In genomic region chr10:95565156-95565854, GRCm38 (mm10) we compare ENCODE assay signal across 9 mouse cellular contexts. TPM values are rescaled to one million over a fixed set of nuclear protein-coding genes. Genes with fewer than 3 reads are reported as not detected.
DNase-seq lines count a peak whose midpoint lies in the region; ATAC-seq and TF ChIP-seq lines count a peak whose summit lies in the region.
"Had no signal": no experiment of that assay in that cellular context is flagged by ENCODE, and none has a peak within 500 bp of the region (broad histone marks: within the 10 kb centered on the region; RNA-seq: fewer than 3 reads in every experiment).

No protein-coding gene starts in this region.

- peak; percentile 11; the same call in 1 of the 2 replicates for TF ChIP-seq CTCF in small intestine, adult 2 months (IDR thresholded peaks at IDR 0.05; ENCODE audit: extremely low read depth, insufficient read length, insufficient replicate concordance, low read depth, low read length)

- H3K9me3 ChIP-seq in lung, embryonic 16.5 days (ENCODE audit: control insufficient read depth, low read length) = no peaks in the 10 kb centered on the region
- H3K9me3 ChIP-seq in limb, embryonic 10.5 days (replicated peaks) = no peaks in the 10 kb centered on the region

- no peaks in the 10 kb centered on the region for H3K36me3 ChIP-seq in lung, embryonic 16.5 days (ENCODE audit: control insufficient read depth, insufficient read depth, low read length)
- H3K36me3 ChIP-seq in limb, embryonic 10.5 days = peaks cover 4% of the 10 kb centered on the region; the same call in 1 of the 2 replicates
- no peaks in the 10 kb centered on the region for H3K36me3 ChIP-seq in small intestine, adult 2 months (ENCODE audit: control insufficient read depth, insufficient read depth, low read length)

- ATAC-seq in lung, embryonic 16.5 days (ENCODE audit: low read depth) = no peak

- no peak for TF ChIP-seq POLR2A in small intestine, adult 2 months (IDR thresholded peaks at IDR 0.05; ENCODE audit: low read depth, low read length)

- H3K4me2 ChIP-seq in lung, embryonic 16.5 days (ENCODE audit: low read depth, low read length) = peak overlapping the region; percentile 22

- H3K4me3 ChIP-seq in lung, embryonic 16.5 days (ENCODE audit: low read length) = no peak overlapping the region; the same call in 1 of the 2 replicates
- 0 out of 2 replicates have a peak overlapping the region, but pooled peaks have one; percentile 4 for H3K4me3 ChIP-seq in limb, embryonic 10.5 days
- H3K4me3 ChIP-seq in small intestine, adult 2 months (ENCODE audit: low read depth, low read length) = no peak overlapping the region

- no peak for DNase-seq in lung, postnatal 10 days
- peak; percentile 82 for DNase-seq in embryo, embryonic 10.5 days (ENCODE audit: low spot score)
- DNase-seq in limb, embryonic 10.5 days (ENCODE audit: low spot score) = no peak
- no peak for DNase-seq in layer of hippocampus, postnatal 36 days
- DNase-seq in cerebellum, adult 18-20 months = no peak
- DNase-seq in urinary bladder, postnatal 10 days (ENCODE audit: low spot score) = no peak
- DNase-seq: retina, postnatal 1 day had no signal

- peaks cover 27% of the 10 kb centered on the region for H3K4me1 ChIP-seq in lung, embryonic 16.5 days (replicated peaks; ENCODE audit: control insufficient read depth, insufficient read depth, low read length)
- H3K4me1 ChIP-seq in limb, embryonic 10.5 days = peaks cover 30% of the 10 kb centered on the region
- H3K4me1 ChIP-seq in small intestine, adult 2 months (ENCODE audit: control insufficient read depth, insufficient read depth, insufficient read length, low read length) = peaks cover 3% of the 10 kb centered on the region; the same call in 1 of the 2 replicates

- peak overlapping the region; percentile 21 for H3K27ac ChIP-seq in lung, embryonic 16.5 days (ENCODE audit: low read length)
- peak overlapping the region; percentile 77 for H3K27ac ChIP-seq in limb, embryonic 10.5 days
- no peak overlapping the region for H3K27ac ChIP-seq in small intestine, adult 2 months (ENCODE audit: insufficient read depth, low read depth, low read length)

- 20% methylated on average over 14 of the region's 14 CpGs for WGBS in lung, embryonic 16.5 days
- 27% methylated on average over 14 of the region's 14 CpGs for WGBS in limb, embryonic 10.5 days
- WGBS in small intestine, adult 2 months = 74% methylated on average over 14 of the region's 14 CpGs

- no peaks in the 10 kb centered on the region for H3K27me3 ChIP-seq in lung, embryonic 16.5 days (ENCODE audit: control insufficient read depth, insufficient read depth, low read depth, low read length)
- H3K27me3 ChIP-seq in limb, embryonic 10.5 days (ENCODE audit: low read depth, poor library complexity, severe bottlenecking) = no peaks in the 10 kb centered on the region
- H3K27me3 ChIP-seq in small intestine, adult 2 months (ENCODE audit: control insufficient read depth, insufficient read depth, low read length) = no peaks in the 10 kb centered on the region

- H3K9ac ChIP-seq in lung, embryonic 16.5 days (ENCODE audit: low read length) = peak overlapping the region; percentile 21; the same call in 1 of the 2 replicates

RNA-seq across cellular contexts. Expression of gene Nudt4, which starts 1.4 kb away (rescaled TPM):
- polyA plus RNA-seq in lung, embryonic 16.5 days (2015; fragmentation: Nextera tagmentation; extraction: Ambion mirVana) = 55.1 and 59.3 TPM in 2 replicates
- polyA plus RNA-seq in limb, embryonic 10.5 days (2016; fragmentation: Nextera tagmentation; extraction: Ambion mirVana) = 76.0 and 78.7 TPM in 2 replicates
- 9.2 and 89.4 TPM in 2 replicates for polyA plus RNA-seq in small intestine, adult 2 months (2012; rRNA removed)
- 10 to 100 TPM; 73.9 to 74.5 TPM for total RNA-seq in layer of hippocampus, postnatal 36 days (2021)

RNA-seq across cellular contexts. Expression of gene Ube2n, which starts 50.4 kb away (rescaled TPM):
- polyA plus RNA-seq in lung, embryonic 16.5 days (2015; fragmentation: Nextera tagmentation; extraction: Ambion mirVana) = 355 and 360 TPM in 2 replicates
- polyA plus RNA-seq in limb, embryonic 10.5 days (2016; fragmentation: Nextera tagmentation; extraction: Ambion mirVana) = 432 and 466 TPM in 2 replicates
- 6.7 and 17.5 TPM in 2 replicates for polyA plus RNA-seq in small intestine, adult 2 months (2012; rRNA removed)
- total RNA-seq in layer of hippocampus, postnatal 36 days (2021) = 100 to 1,000 TPM; 192 to 202 TPM

Comparison
In these comparisons a context has a peak if more than half of its experiments do, and no peak if none do; other contexts are left out.
1. RNA of gene Ube2n, which starts 50.4 kb away (polyA plus RNA-seq): 432 to 466 TPM in limb, embryonic 10.5 days and 355 to 360 TPM in lung, embryonic 16.5 days; 6.7 to 17.5 TPM in small intestine, adult 2 months; every median in the first group is over 10 times any median in the second.